Mouse (Mus musculus) regulatory T cell (primary cell): Measurements from ENCODE around the gene Fbxl4.

Experiments used
- in situ Hi-C: fragments of 300-600 bp; cut with MboI, MseI; formaldehyde crosslinking; loops from one replicate; pipeline ENCODE4 v1.15.1; 2025; ENCODE audit warnings: high pct_unique_total_duplicates

Fbxl4 gene

GRCm38 (mm10) chr4:22476967-22477710 is 119.8 kb downstream of the Fbxl4 start:
- in situ Hi-C loops, result no loop called here

GRCm38 (mm10) chr4:22477711-22478230 is 120.4 kb downstream of the Fbxl4 start:
- in situ Hi-C loops, result no loop called here

GRCm38 (mm10) chr4:22478488-22479367 is 121.4 kb downstream of the Fbxl4 start:
- in situ Hi-C loops, result no loop called here

GRCm38 (mm10) chr4:22479368-22480090 is 122.2 kb downstream of the Fbxl4 start:
- in situ Hi-C loops, result no loop called here

GRCm38 (mm10) chr4:22480091-22480857 is 122.9 kb downstream of the Fbxl4 start:
- in situ Hi-C loops, result no loop called here

- in situ Hi-C loops, result no loop called here
Observed at GRCm38 (mm10) chr4:22480858-22481205, 123.5 kb downstream of the Fbxl4 start.

GRCm38 (mm10) chr4:22482118-22482517 is 124.8 kb downstream of the Fbxl4 start:
- in situ Hi-C loops, result no loop called here

GRCm38 (mm10) chr4:22482756-22483280 is 125.5 kb downstream of the Fbxl4 start:
- in situ Hi-C loops, result no loop called here

GRCm38 (mm10) chr4:22483548-22483947 is 126.2 kb downstream of the Fbxl4 start:
- in situ Hi-C loops, result no loop called here
